Mouse (Mus musculus): ENCODE measurements around the gene Fuom. TPM values are rescaled to one million over a fixed set of nuclear protein-coding genes. Genes with fewer than 3 reads are reported as not detected.

Gene Fuom
- polyA plus RNA-seq (2015; fragmentation: Nextera tagmentation; extraction: Ambion mirVana) = 128 and 178 TPM in 2 replicates

DNA sequence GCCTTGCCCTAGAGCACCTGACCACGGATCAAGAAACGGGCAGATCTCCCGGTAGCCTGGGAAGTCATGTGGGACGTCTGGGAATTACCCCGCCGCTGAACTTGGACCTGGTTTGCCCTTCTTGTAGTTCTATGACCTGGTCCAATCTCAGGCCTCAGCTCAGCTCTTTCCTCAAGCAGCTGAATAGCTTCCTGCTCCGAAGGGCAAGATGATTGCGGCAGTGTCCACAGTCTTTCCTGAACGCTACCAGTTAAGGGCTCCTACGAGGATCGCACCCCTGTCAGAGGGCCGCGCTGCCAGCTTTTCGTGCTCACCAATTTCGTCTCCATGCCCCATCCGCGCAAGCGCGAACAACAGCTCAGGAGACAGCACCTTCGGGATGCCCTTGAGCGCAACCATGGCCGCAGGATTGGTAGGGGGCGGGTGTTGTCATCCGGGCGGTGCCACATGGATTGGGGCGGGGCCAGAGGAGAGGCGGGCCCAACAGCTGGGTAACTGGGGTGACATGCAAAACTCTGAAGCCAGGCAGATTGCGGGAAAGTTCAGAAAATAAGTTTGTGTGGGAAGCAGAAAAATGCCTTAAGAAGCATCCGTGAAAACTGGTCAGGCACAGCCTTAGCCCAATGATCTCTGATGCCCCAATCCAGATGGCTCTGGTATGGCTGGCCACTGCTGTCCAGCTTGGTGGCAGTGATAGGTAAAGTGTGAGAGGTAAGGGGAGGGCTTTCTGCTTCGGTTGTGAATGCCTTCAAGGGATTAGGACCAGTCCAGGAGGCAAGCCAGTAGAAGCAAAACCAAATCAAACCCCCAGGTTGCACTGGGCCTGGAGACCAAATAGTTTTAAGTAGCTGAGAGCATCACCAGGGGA lies at the start of gene Fuom:
Gene Fuom, minus strand, starts transcription at position 449 of the 868 bp plus-strand sequence.

GRCm38 (mm10) chr7:140137135-140138020 lies 35.1 kb upstream of the Fuom start, which contains the start of gene Mtg1:
TSS of gene Mtg1 (plus strand) at chr7:140137564.

DNA sequence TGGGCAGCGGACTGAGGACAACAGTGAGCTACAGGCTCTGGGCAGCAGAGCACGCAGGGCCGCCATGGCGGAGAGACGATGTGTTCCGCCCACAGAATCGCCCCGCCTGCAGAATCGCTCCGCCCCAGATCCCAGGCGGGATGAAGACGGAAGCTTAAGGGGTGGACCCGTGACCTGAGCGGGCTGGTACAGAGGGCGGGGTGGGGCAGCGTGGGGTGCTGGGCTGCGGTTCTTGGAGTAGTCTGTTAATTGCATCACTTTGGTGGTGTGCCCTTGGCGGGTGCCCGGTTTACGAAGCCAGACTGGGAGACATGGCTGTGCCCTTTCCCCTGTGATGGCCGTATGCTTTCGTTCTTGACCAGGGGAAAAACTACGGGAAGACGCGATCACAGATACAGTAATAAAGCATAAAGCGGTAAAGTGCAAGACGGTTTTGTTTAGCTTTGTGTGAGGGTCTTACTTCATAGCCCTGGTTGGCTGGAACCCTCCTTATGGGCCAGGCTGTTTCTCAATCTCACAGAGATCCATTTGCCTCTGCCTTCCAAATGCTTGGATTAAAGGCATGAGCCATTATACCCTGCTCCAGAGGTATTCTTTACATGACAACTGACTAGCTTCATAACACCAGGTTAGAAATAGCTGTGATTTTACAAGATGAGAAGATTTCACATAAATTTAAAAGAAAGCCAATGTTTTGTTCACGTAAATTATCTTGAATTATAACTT lies 14.3 kb upstream of the Fuom start, which contains the start of gene Echs1:
Gene Echs1, minus strand, starts transcription at position 148 of the 726 bp plus-strand sequence.

GRCm38 (mm10) chr7:140115583-140116328 lies 13.5 kb upstream of the Fuom start, which contains the start of gene Paox:
TSS of gene Paox (plus strand) at chr7:140115799.

GRCm38 (mm10) chr7:140092924-140093528 lies 9.2 kb downstream of the Fuom start, which contains the start of gene Prap1:
TSS of gene Prap1 (plus strand) at chr7:140093395.

DNA sequence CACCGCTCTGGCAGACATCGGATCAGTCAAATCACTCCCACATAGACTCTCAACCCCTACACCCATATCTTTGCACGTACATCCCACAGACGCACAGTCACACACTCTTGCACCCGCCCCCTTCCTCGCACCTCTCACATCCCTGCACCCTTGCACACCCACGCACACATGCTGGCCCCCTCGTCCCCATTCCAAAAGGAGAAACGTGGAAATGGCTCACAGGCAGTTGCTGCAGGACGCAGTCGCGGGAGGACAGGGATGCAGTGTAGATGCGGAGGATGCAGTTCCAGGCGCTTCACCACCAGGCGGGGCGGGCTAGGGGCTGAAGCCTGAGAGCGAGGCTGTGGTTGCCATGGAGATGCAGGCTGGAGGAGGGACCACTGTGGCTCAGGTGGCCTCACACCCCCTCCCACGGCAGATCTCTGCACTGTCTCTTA lies 20.0 kb downstream of the Fuom start, which contains the start of gene Caly:
Gene Caly, minus strand, starts transcription at position 307 of the 437 bp plus-strand sequence.

GRCm38 (mm10) chr7:140048361-140049114 lies 53.7 kb downstream of the Fuom start, which contains the start of gene Msx3:
TSS of gene Msx3 (minus strand) at chr7:140049089.

Other genes starting within 250 kb of the Fuom start
- gene Kndc1, start 207.7 kb downstream of the Fuom start, polyA plus RNA-seq (2015; fragmentation: Nextera tagmentation; extraction: Ambion mirVana) = 0.17 and 0.32 TPM in 2 replicates
- gene Utf1, start 158.7 kb downstream of the Fuom start, polyA plus RNA-seq (2015; fragmentation: Nextera tagmentation; extraction: Ambion mirVana) = 0.11 TPM in 1 of 2 replicates, not detected in the other
- 0.85 and 1.9 TPM in 2 replicates for gene 6430531B16Rik, start 123.7 kb downstream of the Fuom start, polyA plus RNA-seq (2015; fragmentation: Nextera tagmentation; extraction: Ambion mirVana)
- 2.3 and 3.0 TPM in 2 replicates for gene Adam8, start 109.9 kb downstream of the Fuom start, polyA plus RNA-seq (2015; fragmentation: Nextera tagmentation; extraction: Ambion mirVana)
- 32.4 and 34.1 TPM in 2 replicates for gene Zfp511, start 66.0 kb downstream of the Fuom start, polyA plus RNA-seq (2015; fragmentation: Nextera tagmentation; extraction: Ambion mirVana)
- gene Tubgcp2, start 65.8 kb downstream of the Fuom start, polyA plus RNA-seq (2015; fragmentation: Nextera tagmentation; extraction: Ambion mirVana) = 26.8 and 34.5 TPM in 2 replicates
- not detected in 2 replicates for gene Msx3, start 53.4 kb downstream of the Fuom start, polyA plus RNA-seq (2015; fragmentation: Nextera tagmentation; extraction: Ambion mirVana)
- 21.4 and 28.3 TPM in 2 replicates for gene Caly, start 19.9 kb downstream of the Fuom start, polyA plus RNA-seq (2015; fragmentation: Nextera tagmentation; extraction: Ambion mirVana)
- 0.77 and 13.5 TPM in 2 replicates for gene Prap1, start 9.0 kb downstream of the Fuom start, polyA plus RNA-seq (2015; fragmentation: Nextera tagmentation; extraction: Ambion mirVana)
- 16.9 and 26.2 TPM in 2 replicates for gene Paox, start 13.4 kb upstream of the Fuom start, polyA plus RNA-seq (2015; fragmentation: Nextera tagmentation; extraction: Ambion mirVana)
- 290 and 453 TPM in 2 replicates for gene Echs1, start 14.0 kb upstream of the Fuom start, polyA plus RNA-seq (2015; fragmentation: Nextera tagmentation; extraction: Ambion mirVana)
- 32.9 and 51.0 TPM in 2 replicates for gene Mtg1, start 35.1 kb upstream of the Fuom start, polyA plus RNA-seq (2015; fragmentation: Nextera tagmentation; extraction: Ambion mirVana)
- gene Sprn, start 52.4 kb upstream of the Fuom start, polyA plus RNA-seq (2015; fragmentation: Nextera tagmentation; extraction: Ambion mirVana) = 1.9 and 4.3 TPM in 2 replicates
- gene Olfr522, start 62.3 kb upstream of the Fuom start, polyA plus RNA-seq (2015; fragmentation: Nextera tagmentation; extraction: Ambion mirVana) = not detected in 2 replicates
- gene Olfr523, start 70.8 kb upstream of the Fuom start, polyA plus RNA-seq (2015; fragmentation: Nextera tagmentation; extraction: Ambion mirVana) = not detected in 2 replicates
- not detected in 2 replicates for gene Olfr524, start 103.5 kb upstream of the Fuom start, polyA plus RNA-seq (2015; fragmentation: Nextera tagmentation; extraction: Ambion mirVana)
- 0.07 TPM in 1 of 2 replicates, not detected in the other for gene Cd163l1, start 115.8 kb upstream of the Fuom start, polyA plus RNA-seq (2015; fragmentation: Nextera tagmentation; extraction: Ambion mirVana)
- gene 5830411N06Rik, start 144.8 kb upstream of the Fuom start, polyA plus RNA-seq (2015; fragmentation: Nextera tagmentation; extraction: Ambion mirVana) = not detected in 2 replicates
- not detected in 2 replicates for gene Olfr525, start 218.4 kb upstream of the Fuom start, polyA plus RNA-seq (2015; fragmentation: Nextera tagmentation; extraction: Ambion mirVana)
- not detected in 2 replicates for gene Olfr527, start 231.6 kb upstream of the Fuom start, polyA plus RNA-seq (2015; fragmentation: Nextera tagmentation; extraction: Ambion mirVana)